Mouse (Mus musculus): ENCODE data around the gene 1700023F06Rik.
A peak's percentile ranks its signal among the peaks of the same experiment; 100 is the strongest.

The 1700023F06Rik gene

GRCm38 (mm10) chr11:103208458-103208857 lies at the start of gene 1700023F06Rik:
TSS of gene 1700023F06Rik (minus strand) at chr11:103208558.
- DNase-seq (ENCODE audit: low spot score in 2 of 2) = no peak

DNA sequence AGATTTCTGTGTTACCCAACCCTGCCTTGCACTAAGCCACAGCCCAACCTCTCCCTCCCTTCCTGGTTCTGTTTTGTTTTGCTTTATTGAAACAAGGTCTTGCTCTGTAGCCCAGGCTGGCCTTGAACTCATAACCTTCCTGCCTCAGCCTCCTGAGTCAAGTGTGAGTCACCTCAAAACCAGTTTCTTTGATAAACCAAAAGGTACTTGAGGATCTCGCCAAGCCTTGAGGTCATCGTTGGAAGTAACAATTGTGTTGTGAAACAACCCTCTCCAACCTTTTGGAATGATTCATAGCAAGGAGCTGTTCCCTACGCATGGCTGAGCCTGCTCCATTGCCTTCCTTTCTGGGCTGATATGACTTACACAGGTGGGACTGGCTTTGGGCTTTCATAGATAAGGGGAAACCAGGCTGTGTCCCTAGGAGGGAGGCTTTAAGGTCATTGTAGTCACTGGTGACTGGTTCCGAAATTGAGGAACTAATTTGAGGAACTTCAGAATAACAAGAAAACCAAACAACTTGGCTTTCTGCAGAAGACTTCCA lies 49.7 kb upstream of the 1700023F06Rik start:
- DNase-seq (ENCODE audit: low spot score in 2 of 2) = no peak

DNA sequence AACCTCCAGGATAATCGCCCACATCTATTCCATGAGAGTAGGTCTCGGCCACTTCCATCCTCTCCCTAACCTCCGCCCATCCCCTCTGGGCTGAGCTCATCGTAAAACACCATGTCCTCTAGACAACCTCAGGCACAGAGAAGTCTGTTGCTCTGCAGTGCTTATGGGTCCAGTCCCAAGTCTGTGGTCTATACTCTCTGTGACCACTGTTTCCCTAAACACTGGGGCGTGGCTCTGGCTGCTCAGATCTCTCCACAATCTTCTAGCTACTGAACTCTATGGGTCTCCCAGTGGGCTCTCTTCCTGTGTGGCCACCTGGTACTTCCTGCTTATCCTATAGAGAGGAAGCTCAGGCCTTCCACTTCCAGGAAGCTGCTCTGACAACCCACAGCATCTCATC lies 45.2 kb upstream of the 1700023F06Rik start:
- no peak for DNase-seq (ENCODE audit: low spot score in 2 of 2)

GRCm38 (mm10) chr11:103252380-103252779 lies 44.0 kb upstream of the 1700023F06Rik start:
- no peak for DNase-seq (ENCODE audit: low spot score in 2 of 2)

DNA sequence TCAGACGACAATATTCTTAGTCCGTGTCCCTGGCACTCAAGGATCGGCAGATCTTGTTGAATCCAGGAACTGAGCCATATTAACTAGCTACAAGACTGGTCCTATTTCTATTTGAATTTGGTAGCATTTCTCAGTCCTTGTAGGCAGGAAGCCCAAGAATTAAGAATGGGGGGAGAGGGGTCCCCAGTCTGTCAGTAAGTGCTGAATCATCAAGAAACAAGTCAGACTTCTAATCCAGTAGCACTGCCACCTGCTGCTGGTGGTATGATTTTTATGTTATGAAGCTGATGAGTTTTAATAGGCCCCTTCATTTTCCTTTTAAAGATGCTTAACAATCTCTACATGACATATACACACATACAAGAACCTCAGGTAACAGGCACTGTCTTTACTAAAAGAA lies 42.0 kb upstream of the 1700023F06Rik start:
- DNase-seq (ENCODE audit: low spot score in 2 of 2) = no peak

DNA sequence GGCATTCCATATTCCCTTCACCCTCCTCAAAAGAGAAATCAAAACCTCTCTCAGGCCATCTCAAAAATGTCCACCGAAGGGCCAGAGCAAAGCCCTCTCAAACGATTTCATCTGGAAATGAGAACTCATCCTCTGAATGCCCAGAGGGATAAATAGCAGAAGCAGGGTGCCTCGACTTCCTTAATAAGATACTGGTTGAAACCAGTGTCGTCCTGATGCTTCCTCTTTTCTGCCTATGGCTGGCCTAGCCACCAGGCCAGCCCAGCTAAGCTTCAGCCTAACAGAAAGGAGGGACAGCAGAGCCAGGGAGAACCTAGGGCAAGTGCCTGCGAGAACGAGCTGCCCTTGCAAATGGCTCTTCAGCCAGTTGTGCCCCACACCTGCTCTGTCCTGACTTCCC lies 41.2 kb upstream of the 1700023F06Rik start:
- DNase-seq (ENCODE audit: low spot score in 2 of 2) = no peak

DNA sequence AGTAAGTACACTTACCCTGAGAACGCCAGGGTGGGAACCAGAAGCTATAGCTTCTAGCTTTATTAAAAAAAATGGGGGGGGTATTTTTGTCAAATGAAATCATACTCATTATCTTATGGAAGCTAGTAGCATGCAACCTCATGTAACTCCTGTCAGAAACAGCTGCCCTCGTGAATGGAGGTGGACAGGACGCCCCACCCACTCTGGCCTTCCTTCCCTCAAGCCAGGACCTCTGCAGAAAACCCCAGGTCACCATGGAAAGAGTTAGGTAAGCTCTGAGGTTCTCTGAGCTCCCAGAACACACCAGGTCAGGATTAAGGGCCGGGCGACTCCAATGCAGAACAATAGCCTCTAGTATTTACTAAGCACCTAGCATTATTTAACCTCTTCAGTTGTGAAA lies 40.5 kb upstream of the 1700023F06Rik start:
- no peak for DNase-seq (ENCODE audit: low spot score in 2 of 2)

GRCm38 (mm10) chr11:103247504-103248177 lies 39.3 kb upstream of the 1700023F06Rik start:
- peak; percentile 73 to 80 for DNase-seq (ENCODE audit: low spot score in 2 of 2)

- no peak for DNase-seq (ENCODE audit: low spot score in 2 of 2)
Measured at GRCm38 (mm10) chr11:103246731-103247290, 38.5 kb upstream of the 1700023F06Rik start.

- no peak for DNase-seq (ENCODE audit: low spot score in 2 of 2)
Measured at GRCm38 (mm10) chr11:103246081-103246730, 37.8 kb upstream of the 1700023F06Rik start.

DNA sequence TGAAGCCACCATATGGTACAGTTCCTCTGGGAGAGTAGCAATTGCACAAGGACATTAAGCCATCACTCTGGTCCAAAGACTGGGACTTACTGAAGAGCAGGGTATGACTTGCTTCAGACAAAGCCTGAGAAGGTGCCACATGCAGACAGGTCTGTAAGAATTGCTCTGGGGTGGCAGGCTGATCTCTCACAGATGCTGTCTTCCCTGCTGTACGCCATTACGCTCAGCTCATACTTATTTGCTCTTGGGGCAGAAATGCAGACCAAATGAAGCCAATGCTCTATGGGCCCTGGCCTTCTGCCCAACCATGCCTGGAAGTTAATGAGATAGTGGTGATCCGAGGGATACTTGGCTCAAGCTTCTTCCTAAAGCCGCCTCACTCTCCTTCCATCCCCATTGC lies 36.5 kb upstream of the 1700023F06Rik start:
- DNase-seq (ENCODE audit: low spot score in 2 of 2) = no peak

- DNase-seq (ENCODE audit: low spot score in 2 of 2) = no peak
Measured at GRCm38 (mm10) chr11:103240740-103241139, 32.4 kb upstream of the 1700023F06Rik start.

- no peak for DNase-seq (ENCODE audit: low spot score in 2 of 2)
Measured at GRCm38 (mm10) chr11:103237757-103238156, 29.4 kb upstream of the 1700023F06Rik start.

- DNase-seq (ENCODE audit: low spot score in 2 of 2) = no peak
Measured at GRCm38 (mm10) chr11:103236903-103237302, 28.5 kb upstream of the 1700023F06Rik start.

DNA sequence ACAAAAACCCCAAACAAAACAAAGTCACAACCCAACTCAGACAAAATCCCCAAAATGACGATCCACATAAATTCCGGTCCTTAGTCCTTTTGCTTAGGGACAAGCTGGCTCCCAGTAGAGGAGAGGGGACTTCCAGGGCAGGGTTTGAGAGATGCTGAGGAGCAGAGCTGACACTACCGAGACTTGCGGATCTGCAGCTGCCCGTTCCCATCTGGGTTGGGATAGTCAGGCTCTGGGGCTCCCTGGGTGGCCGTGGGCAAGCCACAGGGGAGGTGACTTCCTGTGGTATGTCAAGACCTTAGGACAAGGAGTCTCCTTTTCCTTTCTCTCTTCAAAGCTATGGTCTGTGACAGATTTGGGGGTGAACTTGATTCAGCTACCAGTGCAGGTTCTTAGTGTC lies 28.1 kb upstream of the 1700023F06Rik start:
- no peak for DNase-seq (ENCODE audit: low spot score in 2 of 2)

- no peak for DNase-seq (ENCODE audit: low spot score in 2 of 2)
Measured at GRCm38 (mm10) chr11:103235702-103236101, 27.3 kb upstream of the 1700023F06Rik start.

- DNase-seq (ENCODE audit: low spot score in 2 of 2) = no peak
Measured at GRCm38 (mm10) chr11:103234447-103234846, 26.1 kb upstream of the 1700023F06Rik start.

GRCm38 (mm10) chr11:103232966-103233365 lies 24.6 kb upstream of the 1700023F06Rik start:
- DNase-seq (ENCODE audit: low spot score in 2 of 2) = peak; percentile 61 to 75

DNA sequence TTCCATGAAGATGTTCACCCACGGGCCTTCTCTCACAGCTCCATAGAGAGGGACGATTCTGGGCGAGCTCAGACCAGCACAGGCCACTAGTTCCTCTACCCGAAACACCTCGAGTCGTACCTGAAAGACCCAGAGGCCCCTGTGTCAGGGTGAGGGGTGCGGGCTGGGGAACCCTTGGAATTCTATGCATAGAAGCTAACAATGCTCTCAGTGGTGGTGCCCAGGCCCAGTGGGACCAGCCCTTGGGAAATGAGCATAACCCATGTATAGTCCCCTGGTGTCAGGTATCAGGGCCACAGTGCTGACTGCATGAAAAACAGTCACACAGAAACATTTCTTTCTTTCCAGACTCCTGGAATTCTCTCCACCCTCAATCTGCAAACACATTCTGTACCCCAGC lies 23.0 kb upstream of the 1700023F06Rik start:
- no peak for DNase-seq (ENCODE audit: low spot score in 2 of 2)

DNA sequence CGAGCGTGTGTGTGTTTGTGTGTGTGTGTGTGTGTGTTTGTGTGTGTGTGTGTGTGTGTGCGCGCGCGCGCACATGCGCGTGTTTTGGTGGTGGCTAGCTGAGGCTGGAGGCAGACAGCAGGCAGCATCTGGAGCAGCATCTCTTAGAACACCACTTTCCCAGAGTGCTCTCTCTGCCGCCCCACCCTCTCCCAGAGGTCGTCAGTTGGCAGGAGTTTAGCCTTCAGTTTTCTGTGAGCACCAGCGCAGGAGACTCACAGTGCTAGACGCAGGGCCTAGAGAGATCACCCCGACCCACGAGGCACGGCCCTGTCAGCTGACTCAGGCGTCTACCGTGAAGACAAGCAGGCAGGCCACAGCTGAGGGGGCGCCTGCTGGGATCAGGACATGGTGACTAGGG lies 22.3 kb upstream of the 1700023F06Rik start:
- no peak for DNase-seq (ENCODE audit: low spot score in 2 of 2)

DNA sequence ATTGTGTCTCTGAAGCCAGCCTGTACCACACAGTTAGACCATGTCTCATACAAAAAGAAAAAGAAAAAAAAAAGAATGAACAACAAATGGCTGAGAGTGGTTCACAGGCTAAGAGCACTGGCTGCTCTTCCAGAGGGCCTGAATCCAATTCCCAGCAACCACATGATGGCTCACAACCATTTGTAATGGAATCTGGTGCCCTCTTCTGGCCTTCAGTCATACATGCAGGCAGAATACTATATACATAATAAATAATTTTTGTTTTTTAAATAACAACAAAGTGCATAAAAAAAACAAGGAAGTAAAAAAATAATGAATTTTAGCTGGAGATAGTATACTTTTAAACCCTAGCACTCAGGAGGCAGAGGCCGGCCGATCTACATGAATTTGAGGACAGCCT lies 21.2 kb upstream of the 1700023F06Rik start:
- no peak for DNase-seq (ENCODE audit: low spot score in 2 of 2)

DNA sequence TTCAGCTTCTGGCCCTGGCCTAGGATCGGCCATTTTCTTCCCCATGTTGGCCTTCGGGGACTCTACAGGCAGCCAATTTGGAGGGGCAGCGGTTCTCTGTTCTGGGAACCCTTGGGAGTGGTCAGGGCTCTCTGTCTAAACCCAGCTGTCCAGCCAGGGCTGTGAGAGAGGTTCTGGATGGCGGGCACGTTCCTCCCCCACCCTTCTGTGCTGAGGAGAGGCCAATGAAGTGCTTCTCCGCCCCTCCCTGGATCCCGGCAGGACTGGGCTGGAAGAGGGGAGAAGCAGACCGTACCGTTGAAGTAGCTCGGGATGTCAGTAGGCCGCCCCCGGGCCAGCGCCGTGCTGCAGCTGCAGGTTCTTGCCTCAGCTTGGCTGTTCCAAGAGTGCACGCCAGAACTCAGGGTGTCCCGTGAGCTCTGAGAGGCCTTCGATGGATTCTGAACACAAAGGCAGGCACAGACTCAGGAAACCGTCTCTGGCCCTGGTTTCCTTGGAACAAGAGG lies 15.6 kb upstream of the 1700023F06Rik start:
- no peak for DNase-seq (ENCODE audit: low spot score in 2 of 2)

DNA sequence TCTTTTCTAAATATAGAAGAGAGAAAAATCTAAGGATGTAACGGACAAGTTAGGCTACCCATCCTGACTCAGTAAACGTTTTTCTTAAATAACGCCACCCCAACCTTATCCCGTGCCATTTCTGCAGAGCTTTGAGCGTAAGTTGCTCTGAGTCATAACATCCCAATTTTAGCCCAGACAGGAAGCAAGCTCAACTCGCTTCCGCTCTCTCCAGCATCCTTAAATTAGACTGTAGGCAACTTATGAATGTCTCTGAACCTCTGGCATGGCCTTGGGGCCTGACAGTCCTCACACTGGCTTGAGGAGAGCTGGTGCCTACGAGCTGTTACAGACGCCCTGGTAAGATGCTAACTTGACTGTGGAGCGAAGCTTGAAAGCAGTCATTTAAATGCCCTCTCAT lies 15.1 kb upstream of the 1700023F06Rik start:
- DNase-seq (ENCODE audit: low spot score in 2 of 2) = peak; percentile 51 to 69
